Mouse (Mus musculus) heart, adult 18-20 months (tissue): Measurements from ENCODE around the gene Golga3. TPM values are rescaled to one million over a fixed set of nuclear protein-coding genes. Genes with fewer than 3 reads are reported as not detected.

Experiments
- DNase-seq, 2 experiments: peaks; one replicate each; pipeline ENCODE4 v3.0.0; 2021 to 2022; ENCODE audit warnings: mixed read lengths in 1 of 2
- total RNA-seq, 2 experiments: library from RNA; stranded (reverse); gene quantifications; 2 replicates each; pipeline ENCODE4 v1.2.3; 2021

Golga3 gene
- total RNA-seq, 2 experiments from 2014 or later = 48.3 to 51.2 TPM

- peak in 1 of 2 experiments; percentile 18 for DNase-seq
These were observed 55.1 kb downstream of the Golga3 start for GRCm38 (mm10) chr5:110231638-110232037.

GRCm38 (mm10) chr5:110232346-110232745 is 55.8 kb downstream of the Golga3 start:
- peak in 1 of 2 experiments; percentile 22 for DNase-seq

- no peak for DNase-seq
These were observed 67.6 kb downstream of the Golga3 start for GRCm38 (mm10) chr5:110244091-110244490.

GRCm38 (mm10) chr5:110266941-110267340 is 90.4 kb downstream of the Golga3 start:
- no peak for DNase-seq

- DNase-seq = peak; percentile 91 to 92
These were observed 92.9 kb downstream of the Golga3 start, which contains the start of gene Pgam5 for GRCm38 (mm10) chr5:110269141-110270101. TSS of gene Pgam5 (minus strand) at chr5:110269913.

- peak in 1 of 2 experiments; percentile 10 for DNase-seq
These were observed 93.7 kb downstream of the Golga3 start for GRCm38 (mm10) chr5:110270242-110270641.

GRCm38 (mm10) chr5:110274147-110274546 is 97.6 kb downstream of the Golga3 start:
- DNase-seq = no peak

GRCm38 (mm10) chr5:110274846-110275245 is 98.3 kb downstream of the Golga3 start:
- DNase-seq = no peak

Other genes with a start within 250 kb of the Golga3 start
- 1 to 10 TPM; 6.8 to 8.0 TPM for gene Zfp932, start 180.2 kb upstream of the Golga3 start, total RNA-seq
- gene Gm17655, start 104.2 kb upstream of the Golga3 start, total RNA-seq = 1 to 10 TPM; 1.9 to 3.6 TPM
- not detected for gene Gm35315, start 82.3 kb upstream of the Golga3 start, total RNA-seq
- not detected for gene Plcxd1, start 76.7 kb upstream of the Golga3 start, total RNA-seq
- gene Gtpbp6, start 68.5 kb upstream of the Golga3 start, total RNA-seq = 10 to 100 TPM; 24.8 to 31.3 TPM
- gene Zfp605, start 66.6 kb upstream of the Golga3 start, total RNA-seq = 1 to 10 TPM; 3.6 to 4.0 TPM
- 10 to 100 TPM; 11.3 to 11.9 TPM for gene Chfr, start 40.9 kb upstream of the Golga3 start, total RNA-seq
- gene Ankle2, start 54.3 kb downstream of the Golga3 start, total RNA-seq = 10 to 100 TPM; 26.2 to 28.4 TPM
- gene Pgam5, start 93.2 kb downstream of the Golga3 start, total RNA-seq = 10 to 100 TPM; 32.9 to 35.7 TPM
- 100 to 1,000 TPM; 120 to 124 TPM for gene Pxmp2, start 109.5 kb downstream of the Golga3 start, total RNA-seq
- gene Pole, start 109.6 kb downstream of the Golga3 start, total RNA-seq = 1 to 10 TPM; 2.2 to 2.3 TPM
- not detected for gene P2rx2, start 166.5 kb downstream of the Golga3 start, total RNA-seq
- gene Lrcol1, start 168.0 kb downstream of the Golga3 start, total RNA-seq = not detected